Mouse (Mus musculus): Measurements from ENCODE around the gene Piezo1.

Gene Piezo1

DNA sequence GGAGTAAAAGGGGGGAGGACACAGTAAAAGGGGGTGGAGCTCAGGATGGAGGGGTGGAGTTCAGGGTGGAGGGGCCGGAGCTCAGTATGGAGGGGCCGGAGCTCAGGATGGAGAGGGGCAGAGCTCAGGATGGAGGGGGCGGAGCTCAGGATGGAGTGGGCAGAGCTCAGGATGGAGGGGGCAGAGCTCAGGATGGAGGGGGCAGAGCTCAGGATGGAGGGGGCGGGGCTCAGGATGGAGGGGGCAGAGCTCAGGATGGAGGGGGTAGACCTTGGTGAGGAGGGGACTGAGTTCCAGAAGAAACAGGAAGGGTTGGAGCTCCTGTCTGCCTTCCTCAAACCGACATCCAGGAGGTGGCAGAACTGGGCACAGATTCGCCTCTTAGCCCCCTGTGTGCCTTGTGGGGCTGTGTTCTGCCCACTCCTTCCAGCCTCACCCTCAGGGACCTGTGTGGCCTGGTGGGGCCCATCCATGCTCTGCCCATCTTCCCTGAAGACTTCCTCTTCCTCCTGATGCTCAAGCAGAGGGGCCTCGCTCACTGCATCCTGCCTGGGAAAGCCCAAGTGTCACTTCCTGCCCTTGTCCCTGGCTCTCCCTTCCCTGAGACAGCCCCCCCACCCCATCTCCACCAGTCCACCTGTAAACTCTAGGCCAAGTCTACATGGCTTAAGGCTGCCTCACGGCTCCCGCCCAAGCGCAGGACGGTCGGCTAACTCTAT, 54.0 kb downstream of the Piezo1 start:
- no peak for DNase-seq (ENCODE audit: low spot score)

DNA sequence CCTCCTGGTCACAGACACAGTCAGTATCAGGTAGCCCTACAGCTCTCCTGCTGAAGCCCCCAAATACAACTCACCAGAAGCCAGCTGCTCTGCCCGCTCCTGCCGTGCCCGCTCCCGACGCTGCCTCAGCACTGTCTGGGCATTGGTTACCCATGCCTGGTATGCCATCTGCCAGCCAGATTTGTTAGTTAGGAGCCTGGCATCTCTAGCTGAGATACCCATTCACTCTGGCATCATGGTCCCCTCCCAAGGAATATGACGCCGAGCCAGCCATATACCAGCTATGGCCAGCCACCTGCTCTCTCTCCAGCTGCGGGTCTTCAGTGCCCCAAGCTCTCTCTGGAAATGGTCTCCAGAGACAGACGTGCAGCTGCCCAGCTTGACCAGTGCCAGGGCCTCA, 62.7 kb downstream of the Piezo1 start:
- DNase-seq (ENCODE audit: low spot score), result no peak

DNA sequence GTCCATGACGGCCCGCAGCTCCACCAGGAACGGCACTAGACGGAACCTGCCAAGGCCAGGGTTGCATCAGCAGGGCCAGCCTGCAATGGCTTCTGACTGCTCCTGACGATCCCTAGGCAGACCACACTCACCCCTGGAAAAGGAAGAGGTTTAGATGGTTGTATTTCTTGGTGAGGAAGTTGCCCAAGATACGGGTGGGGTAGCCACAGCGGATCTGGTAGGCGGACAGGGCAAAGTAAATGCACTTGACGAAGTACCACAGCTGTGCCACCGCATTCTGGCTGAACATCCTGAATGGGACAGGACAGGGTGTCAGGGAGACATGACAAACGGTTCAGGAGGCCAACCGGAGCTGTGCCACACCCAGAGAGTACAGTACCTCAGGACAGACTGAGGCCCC, 66.3 kb downstream of the Piezo1 start:
- no peak for DNase-seq (ENCODE audit: low spot score)

DNA sequence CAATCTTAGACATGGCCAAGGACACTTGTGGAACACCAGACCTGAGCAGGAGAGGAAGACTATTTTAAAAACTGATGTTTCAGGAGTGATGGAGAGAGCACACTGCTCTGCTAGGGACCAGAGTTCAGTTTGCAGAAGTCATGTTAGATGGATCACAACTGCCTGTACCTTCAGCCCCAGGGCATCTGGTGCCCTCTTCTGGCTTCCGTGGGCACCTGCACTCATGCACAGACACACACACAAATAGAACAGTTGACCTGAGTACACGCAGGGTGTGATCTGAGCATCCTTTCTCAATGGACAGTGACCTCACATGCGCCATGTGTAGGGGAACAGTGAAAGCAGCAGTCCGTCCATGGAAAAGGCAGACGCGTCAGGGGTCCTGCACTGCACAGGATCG, 67.3 kb downstream of the Piezo1 start:
- no peak for DNase-seq (ENCODE audit: low spot score)

DNA sequence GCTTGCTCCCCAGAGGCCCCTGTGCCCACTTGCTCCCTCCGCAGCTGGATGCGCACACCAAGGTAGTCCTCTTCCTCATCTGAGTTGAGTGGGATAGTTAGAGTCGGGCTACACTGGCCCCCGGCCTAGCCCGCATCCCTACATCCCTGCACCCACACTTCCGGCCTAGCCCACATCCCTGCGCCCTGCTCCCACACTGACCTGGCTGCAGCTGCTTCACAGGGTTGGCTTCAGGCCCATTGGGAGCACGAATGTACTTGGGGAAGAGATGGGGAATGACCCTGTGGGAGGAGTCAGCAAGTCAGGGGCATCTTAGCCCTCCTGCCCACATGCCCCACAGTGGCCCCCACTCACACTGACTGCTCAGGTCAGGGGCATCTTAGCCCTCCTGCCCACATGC, 68.7 kb downstream of the Piezo1 start:
- no peak for DNase-seq (ENCODE audit: low spot score)

DNA sequence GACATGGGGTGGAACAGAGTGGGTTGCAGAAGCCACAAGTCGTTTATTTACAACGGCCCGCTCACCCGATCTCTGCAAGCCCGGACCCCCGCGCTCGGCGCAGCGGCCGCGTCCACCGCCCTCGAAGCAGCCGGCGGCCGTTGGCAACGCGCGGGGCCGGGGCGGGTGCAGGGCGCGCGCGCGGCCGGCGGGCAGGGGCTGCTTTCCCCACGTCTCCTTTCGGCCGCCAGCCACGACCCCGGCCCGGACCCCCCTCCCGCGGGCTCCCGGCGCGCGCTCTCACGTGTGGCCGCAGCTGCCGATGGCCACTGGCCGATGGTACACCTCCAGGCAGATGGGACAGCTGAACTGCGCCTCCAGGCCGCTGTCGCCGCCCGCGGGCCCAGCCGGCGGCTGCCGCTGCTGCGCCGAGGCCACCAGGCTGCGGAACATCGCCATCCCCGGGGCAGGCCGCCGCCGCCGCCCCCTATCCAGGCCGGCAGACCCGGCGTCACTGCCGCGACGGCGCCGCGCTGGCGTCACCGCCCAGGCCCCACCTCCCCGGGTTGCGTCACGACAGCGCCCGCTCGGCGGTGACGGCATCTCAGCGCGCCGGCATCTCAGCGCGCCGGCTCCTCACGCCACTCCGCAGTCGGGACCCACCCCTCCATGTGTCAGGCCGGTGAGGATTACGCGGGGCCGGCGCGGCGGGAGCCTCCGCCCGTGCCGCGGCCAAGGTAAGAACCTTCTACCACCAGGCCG, 75.4 kb downstream of the Piezo1 start, which contains the start of the genes Rnf166 and Ctu2:
Rnf166 (minus strand) TSS at position 485 of the 741 bp plus-strand sequence.
Ctu2 (plus strand) TSS at position 564 of the 741 bp plus-strand sequence.
- DNase-seq (ENCODE audit: low spot score), result peak; percentile 98

DNA sequence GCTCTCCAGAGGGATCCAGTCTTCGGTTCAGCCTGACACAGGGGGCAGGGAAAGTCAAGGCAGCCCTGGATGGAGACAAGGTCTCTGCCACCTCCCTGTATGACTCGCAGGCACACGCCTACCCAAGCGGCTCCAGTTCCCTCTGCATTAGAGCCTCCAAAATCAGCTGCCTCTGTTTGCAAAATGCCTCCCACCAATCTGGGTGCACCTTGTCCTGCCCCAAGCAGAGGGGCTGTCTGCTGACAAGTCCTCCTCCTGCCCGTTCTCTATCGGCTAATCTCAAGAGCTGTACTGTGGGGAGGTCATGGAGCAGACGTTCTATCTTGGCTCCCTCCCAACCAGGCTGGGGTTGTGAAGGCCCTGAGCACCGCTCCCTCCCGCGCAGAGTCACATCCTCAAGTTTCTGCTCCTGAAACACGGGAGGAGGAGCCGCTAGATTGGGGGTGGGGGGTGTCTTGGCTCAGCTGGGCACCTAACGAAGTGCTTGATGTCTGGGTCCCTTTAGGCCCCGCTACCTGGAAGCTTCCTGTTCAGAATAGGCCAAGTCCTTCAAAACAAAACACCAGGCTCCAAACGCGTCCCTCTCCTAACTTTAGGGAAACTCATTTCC, 76.1 kb downstream of the Piezo1 start:
- DNase-seq (ENCODE audit: low spot score), result peak; percentile 83

DNA sequence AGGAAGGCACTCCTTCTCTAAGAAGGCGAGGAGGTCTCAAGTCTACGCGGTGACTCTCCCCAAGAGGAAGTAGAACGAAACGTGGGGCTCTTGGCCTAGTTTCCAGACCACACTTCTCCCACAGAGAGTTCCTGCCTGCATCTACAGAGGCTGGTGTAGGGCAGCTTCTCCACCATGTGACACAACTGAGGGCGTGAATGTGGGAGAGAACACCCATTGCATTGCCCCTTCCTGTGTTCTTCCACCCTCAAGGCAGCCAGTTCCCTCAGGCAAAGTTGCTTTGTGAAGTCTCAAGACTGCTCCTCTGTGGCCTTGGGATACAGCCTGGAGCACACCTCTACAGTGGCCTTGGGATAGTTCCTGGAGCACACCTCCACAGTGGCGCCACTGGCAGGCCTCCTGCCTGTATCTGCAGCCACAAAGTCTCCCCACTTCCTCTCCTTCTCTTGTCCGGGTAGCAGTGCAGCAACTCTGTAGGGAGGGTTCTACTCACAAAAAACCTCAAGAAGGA, 77.2 kb downstream of the Piezo1 start:
- DNase-seq (ENCODE audit: low spot score), result no peak

DNA sequence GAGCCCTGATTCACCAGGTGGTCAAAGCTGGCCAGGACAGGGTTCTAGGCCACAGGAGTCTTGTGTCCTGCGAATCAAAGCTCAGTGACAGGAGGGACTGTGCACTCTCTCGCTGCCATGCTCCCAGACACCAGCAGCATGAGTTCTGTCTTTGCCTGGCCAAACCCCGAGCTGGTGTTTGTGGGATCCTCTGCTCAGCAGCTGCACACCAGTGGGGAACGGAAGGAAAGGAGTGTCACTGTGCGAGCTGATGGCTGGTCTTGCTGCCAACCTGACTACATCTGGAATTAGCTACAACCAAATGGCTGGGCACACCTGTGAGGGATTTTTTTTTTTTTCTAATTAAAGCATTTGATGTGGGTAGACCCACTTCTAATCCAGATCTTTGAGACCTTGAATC, 80.4 kb downstream of the Piezo1 start:
- DNase-seq (ENCODE audit: low spot score), result no peak

DNA sequence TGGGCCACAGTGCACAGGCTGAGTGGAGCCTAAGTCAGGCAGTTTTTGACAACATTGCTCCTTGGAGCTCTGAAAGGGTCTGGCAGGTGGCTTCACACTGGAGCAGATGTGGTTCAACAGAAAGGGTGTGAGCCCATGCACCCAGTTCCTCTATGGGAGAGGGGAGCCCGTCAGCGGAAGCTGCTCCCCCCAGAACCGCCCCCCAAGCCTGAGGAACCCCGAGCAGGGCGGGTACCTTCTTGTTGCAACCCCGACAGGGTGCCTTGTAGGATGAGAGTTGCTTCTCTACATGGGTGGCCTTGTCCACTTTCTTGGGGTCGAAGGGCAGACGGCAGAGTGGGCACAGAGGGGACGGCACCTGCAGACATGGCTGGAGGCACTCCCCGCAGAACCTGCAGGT, 81.2 kb downstream of the Piezo1 start:
- no peak for DNase-seq (ENCODE audit: low spot score)

DNA sequence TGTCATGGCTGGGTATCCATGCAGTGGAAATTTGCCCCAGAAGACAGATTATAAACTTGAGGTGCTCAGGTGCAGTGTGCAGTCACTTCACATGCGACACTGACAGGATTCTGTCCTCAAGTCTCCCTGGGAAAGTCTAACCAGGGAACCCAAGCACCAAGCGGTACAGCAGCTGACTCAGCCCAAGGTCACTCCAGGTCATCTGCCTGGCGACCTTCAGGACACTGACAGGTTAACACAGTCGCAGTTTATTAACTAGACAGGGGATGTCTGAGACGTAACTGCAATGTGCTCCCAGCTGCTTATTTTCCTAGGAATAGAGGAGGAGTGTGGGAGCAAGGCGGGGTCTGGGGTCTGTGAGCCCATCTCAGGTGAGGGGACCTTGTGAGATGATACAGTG, 81.7 kb downstream of the Piezo1 start:
- no peak for DNase-seq (ENCODE audit: low spot score)

DNA sequence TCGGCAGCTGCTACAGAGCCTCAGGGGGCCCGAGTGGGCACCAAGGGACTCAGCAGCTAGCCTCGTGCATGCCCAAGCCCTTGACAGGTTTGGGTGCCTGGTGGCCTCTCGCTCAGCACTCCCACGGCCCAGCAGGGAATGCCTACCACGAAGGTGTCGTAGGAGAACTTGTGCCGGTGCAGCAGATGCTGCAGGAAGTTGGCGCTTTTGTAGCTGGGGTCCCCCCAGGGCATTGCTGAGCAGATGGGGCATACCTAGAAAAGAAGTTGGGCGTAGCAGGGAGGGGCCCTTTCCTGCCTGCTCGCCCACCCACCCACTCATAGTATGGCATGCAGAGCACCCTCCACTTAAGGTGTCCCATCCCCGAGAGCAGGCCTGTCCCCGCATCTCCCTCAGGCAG, 83.3 kb downstream of the Piezo1 start:
- no peak for DNase-seq (ENCODE audit: low spot score)

DNA sequence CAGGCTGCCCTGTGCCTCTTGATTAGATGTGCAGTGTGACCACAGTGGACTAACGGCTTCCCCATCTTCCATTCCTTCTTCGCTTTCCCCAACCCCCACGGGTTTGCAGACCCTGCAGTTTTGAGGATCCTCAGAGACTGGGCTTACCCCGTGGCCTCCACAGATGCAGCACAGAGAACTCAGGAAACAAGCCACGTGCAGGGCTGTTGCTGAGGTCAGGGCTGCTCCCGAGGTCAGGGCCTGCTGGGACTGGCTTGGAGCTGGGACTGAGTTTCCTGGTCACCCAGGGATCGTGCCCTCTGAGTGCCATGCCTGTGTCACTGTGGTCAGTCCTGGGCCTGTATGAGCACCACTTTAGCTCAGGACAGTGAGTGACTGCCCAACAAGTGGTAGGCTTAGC, 86.1 kb downstream of the Piezo1 start:
- DNase-seq (ENCODE audit: low spot score), result no peak

DNA sequence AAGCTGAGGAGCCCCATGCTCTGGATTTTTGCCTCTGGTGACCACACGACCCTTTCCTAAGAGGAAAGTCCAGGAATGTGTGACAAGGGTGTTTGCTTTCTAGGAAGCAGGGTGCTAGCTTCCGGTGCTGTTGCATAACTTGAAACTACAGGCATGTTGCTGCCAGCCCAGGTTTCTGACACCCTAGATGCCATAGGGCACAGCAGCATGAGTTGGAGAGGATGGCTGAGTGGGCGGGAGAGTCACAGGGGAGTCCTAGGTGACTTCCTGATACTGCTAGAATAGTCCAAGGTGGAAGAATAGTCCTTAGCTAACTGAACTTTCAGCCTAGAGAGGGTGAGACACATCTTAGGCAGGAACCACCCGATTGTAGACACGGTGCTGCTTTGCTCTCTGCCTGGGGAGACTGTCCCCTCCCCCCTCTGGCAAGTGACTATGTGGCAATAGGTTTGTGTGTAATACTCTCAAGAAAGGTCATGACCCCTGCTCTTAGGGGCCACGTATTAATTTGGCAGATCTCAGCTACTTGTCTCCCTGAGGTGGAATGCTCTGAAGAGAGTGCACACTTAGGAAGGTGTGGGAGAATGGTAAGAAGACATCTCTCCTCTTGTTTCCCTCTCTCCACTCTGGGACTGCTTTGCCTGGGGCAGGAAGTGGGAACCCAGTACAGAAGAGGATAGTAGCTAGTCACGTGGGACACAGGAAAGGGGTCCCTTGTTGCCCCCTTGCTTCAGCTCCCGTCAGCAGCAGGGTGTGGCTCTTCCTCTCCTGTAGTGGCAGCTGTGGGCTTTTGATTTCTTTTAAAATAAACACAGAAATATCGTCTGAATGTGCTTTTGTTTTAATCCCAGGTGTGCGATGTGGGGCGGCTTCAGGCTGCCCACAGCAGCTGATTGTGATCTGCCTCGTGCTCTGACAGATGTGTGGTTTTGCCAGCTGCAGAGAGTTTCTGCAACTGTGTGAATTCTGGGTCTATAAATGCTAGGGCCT, 87.2 kb downstream of the Piezo1 start:
- DNase-seq (ENCODE audit: low spot score), result no peak

DNA sequence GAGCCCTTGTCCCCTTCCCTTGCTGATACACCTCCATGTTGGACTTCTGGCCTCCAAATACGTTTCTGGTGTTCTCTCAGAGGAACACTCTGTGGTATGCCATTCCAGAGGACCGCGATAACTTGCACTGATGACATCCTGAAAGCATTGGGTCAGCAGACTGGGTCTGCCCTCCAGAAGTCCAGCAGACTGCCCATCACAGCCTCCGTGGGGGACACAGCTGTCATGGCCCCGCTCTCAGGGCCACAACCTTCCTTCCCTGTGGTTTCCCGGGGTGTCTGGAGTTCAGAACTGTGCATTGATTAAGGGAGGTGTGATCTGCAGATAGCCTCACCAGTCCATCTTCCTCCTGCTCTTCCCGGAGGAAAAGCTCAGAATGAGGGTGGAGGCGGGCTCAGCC, 88.6 kb downstream of the Piezo1 start:
- no peak for DNase-seq (ENCODE audit: low spot score)

DNA sequence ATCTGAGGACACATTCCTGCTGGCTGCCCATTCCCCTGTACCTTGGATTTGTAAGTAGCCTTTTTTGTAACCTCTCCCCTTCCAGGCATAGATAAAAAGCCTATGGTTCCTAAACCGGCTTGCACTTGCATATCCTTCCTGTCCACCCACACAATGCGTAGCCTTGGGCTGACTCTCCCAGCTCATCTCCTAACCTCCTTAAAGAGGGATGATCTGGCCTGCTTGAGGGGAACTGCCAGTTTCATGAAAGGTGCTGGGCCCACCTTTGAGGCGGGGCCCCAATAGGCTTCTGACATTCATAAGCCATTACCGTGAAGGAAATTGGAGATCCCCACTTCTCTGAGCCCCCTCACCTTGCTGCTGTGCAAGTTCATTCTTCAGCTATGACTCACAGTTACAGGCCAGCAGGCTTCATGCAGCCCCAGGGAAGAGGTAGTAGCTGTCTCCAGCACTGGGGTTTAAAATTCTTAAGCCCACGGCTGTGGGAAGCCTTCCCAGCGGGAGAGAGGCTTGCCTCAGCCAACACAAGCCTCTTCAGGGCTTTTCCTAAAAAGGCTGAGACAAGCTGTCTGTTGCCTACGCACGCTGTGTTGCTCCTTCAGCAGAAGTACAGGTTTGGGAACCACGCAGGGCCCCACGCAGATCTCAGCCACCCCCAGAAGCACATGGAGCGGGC, 89.5 kb downstream of the Piezo1 start:
- no peak for DNase-seq (ENCODE audit: low spot score)

DNA sequence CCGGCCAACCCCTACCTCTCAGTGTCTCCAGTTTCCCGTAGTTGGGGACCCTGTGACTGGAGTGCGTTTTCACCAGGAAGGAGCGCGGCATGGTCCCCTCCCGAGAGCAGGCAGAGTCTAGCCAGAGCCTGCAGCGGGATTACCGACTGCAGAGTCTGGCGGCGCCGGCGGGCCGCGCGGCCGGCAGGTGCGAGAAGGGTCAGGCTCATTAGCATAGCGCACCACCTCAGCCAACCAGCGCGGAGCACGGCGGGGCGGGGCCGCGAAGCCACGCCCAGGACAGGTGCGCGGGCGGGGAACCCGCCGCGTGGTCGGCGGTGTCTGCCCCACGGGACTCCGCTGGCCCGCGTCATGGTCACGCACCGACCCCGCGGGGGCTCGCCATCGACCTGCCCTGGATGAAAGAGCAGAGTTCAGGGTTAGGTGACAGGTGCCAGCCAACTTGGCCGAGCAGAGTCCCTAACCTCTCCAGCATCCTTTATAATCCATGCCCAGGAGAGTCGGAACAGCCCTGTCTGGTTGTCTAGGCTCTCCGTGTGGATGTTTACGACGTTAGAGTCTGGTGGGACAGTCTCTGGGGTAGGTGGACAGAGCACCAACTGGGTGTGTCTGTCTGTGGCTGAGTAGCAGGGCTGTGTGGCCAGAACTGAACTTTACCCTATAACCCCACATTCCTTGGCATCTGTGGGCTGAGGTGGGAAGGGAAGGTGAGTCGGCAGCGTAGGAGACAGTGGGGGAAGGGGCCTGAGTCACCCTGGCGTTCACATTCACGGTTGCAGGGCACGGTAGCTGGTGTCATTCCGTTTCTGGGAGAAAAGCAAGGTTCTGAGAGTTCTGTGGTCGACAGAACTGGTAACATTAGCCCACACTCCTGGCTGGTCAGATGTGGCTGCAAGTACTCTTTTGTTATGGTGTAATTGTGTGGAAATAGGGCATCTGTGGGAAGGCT, 90.3 kb downstream of the Piezo1 start, which contains the start of gene Snai3:
Snai3 (minus strand) TSS at position 210 of the 949 bp plus-strand sequence.
- peak; percentile 82 for DNase-seq (ENCODE audit: low spot score)

DNA sequence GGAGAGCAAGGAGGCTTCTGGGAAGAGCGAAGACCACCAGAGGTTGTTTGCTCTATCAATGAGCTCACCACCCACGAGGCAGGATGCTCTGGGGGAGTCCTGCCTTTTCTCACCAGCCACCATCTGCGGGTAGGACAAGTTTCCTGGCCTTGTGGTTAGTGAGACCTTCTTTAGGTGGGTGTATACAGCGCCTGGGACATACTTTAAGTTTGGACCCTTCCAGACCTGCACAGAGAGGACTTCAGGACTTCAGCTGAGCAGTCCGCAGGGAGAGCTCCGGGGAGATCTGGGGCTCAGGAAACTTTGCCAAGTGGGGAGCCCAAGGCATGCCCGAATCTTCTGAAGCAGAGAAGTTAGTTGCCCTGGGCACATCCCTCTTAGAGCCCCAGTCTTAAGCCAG, 91.1 kb downstream of the Piezo1 start:
- DNase-seq (ENCODE audit: low spot score), result no peak

DNA sequence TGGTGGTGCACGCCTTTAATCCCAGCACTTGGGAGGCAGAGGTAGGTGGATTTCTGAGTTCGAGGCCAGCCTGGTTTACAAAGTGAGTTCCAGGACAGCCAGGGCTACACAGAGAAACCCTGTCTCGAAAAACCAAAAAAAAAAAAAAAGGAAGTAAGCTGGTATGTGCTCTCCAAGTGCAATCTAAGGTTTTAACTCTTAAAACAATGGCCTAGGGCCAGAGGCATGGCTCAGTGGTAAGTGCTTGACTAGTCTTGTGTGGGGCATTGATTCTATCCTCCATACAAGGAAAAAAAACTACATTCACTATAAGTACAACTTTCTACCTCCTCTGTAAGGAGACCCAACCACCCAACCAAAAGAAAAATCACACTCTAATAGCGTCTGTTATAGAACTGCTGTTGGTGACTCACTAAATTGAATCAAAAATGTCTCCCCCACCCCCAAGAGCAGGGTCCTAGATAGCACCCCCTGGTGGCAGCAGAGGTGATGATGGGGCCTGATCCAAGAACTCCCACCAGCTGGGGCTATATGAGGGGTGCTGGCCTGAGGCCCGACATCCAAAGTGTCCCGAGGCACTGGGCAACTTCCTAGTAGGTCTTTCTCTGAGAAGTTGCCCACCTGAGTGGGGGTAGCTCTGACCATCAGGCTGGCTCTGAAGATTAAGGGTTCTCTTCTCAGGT, 91.8 kb downstream of the Piezo1 start:
- peak; percentile 66 for DNase-seq (ENCODE audit: low spot score)
